Mouse (Mus musculus): ENCODE measurements around the gene Zkscan5. TPM values are rescaled to one million over a fixed set of nuclear protein-coding genes. Genes with fewer than 3 reads are reported as not detected.
"Not testable (repeated sequence)": the region's sequence is repeated elsewhere in the genome, so short reads cannot be mapped to it uniquely, and the experiment has no call there.

Gene Zkscan5
- total and polyA plus RNA-seq, 2 experiments from 2014 or later: 12.8 to 19.4 TPM

- Histone ChIP-seq H3K27me3 (ENCODE audit: insufficient read depth, low read length) (no peaks in the 10 kb centered on the region), H3K27ac (ENCODE audit: low read depth, low read length) (no peak overlapping the region), H3K36me3 (ENCODE audit: insufficient read depth, low read length) (peaks cover 10% of the 10 kb centered on the region), H3K4me3 (ENCODE audit: low read depth, low read length) (no peak overlapping the region), H3K4me1 (ENCODE audit: insufficient read depth, low read length) (no peaks in the 10 kb centered on the region), H3K9ac (replicated peaks; ENCODE audit: low read length, poor library complexity, severe bottlenecking) (no peak overlapping the region), H3K9me3 (ENCODE audit: low read length) (no peaks in the 10 kb centered on the region), H3K4me2 (ENCODE audit: low read depth, low read length, poor library complexity, severe bottlenecking) (no peak overlapping the region)
- ATAC-seq (ENCODE audit: low FRiP score) (no peak), DNase-seq (ENCODE audit: low spot score) (no peak)
- WGBS: 62% methylated on average over 2 of the region's 2 CpGs
- no peak for TF ChIP-seq CTCF (IDR thresholded peaks at IDR 0.05)
Measured at GRCm38 (mm10) chr5:145226453-145226852, 22.1 kb downstream of the Zkscan5 start.

- H3K27ac ChIP-seq (ENCODE audit: low read depth, low read length); H3K9ac ChIP-seq (replicated peaks; ENCODE audit: low read length, poor library complexity, severe bottlenecking); H3K9me3 ChIP-seq (ENCODE audit: low read length); ATAC-seq (ENCODE audit: low FRiP score); DNase-seq (ENCODE audit: low spot score); H3K4me1 ChIP-seq (ENCODE audit: insufficient read depth, low read length); H3K27me3 ChIP-seq (ENCODE audit: insufficient read depth, low read length); H3K4me3 ChIP-seq (ENCODE audit: low read depth, low read length); H3K4me2 ChIP-seq (ENCODE audit: low read depth, low read length, poor library complexity, severe bottlenecking): not testable (repeated sequence)
- 83% methylated on average over 6 of the region's 6 CpGs for WGBS
- H3K36me3 ChIP-seq (ENCODE audit: insufficient read depth, low read length): peaks cover 11% of the 10 kb centered on the region
Measured at GRCm38 (mm10) chr5:145229283-145229682, 24.9 kb downstream of the Zkscan5 start.

GRCm38 (mm10) chr5:145230641-145231040 is 26.3 kb downstream of the Zkscan5 start:
- H3K36me3 ChIP-seq (ENCODE audit: insufficient read depth, low read length): peaks cover 18% of the 10 kb centered on the region
- H3K4me1 ChIP-seq (ENCODE audit: insufficient read depth, low read length): peaks cover 5% of the 10 kb centered on the region
- no peaks in the 10 kb centered on the region for H3K9me3 ChIP-seq (ENCODE audit: low read length)
- WGBS: 87% methylated on average over 4 of the region's 4 CpGs
- H3K4me3 ChIP-seq (ENCODE audit: low read depth, low read length): peak overlapping the region; percentile 92; the same call in 1 of the 2 replicates
- H3K4me2 ChIP-seq (ENCODE audit: low read depth, low read length, poor library complexity, severe bottlenecking): peak overlapping the region; percentile 78
- H3K27me3 ChIP-seq (ENCODE audit: insufficient read depth, low read length): no peaks in the 10 kb centered on the region
- peak overlapping the region; percentile 92 for H3K27ac ChIP-seq (ENCODE audit: low read depth, low read length)
- peak overlapping the region; percentile 100; the same call in 1 of the 2 replicates for H3K9ac ChIP-seq (replicated peaks; ENCODE audit: low read length, poor library complexity, severe bottlenecking)
- no peak for ATAC-seq (ENCODE audit: low FRiP score)
- no peak for DNase-seq (ENCODE audit: low spot score)
- TF ChIP-seq CTCF (IDR thresholded peaks at IDR 0.05): no peak

GRCm38 (mm10) chr5:145231367-145231871 is 27.1 kb downstream of the Zkscan5 start, which contains the start of gene Zfp655:
TSS of gene Zfp655 (plus strand) at chr5:145231715.
- Histone ChIP-seq H3K9me3 (ENCODE audit: low read length) (no peaks in the 10 kb centered on the region), H3K4me2 (ENCODE audit: low read depth, low read length, poor library complexity, severe bottlenecking) (peak within 1 kb of the TSS; percentile 78), H3K36me3 (ENCODE audit: insufficient read depth, low read length) (peaks cover 25% of the 10 kb centered on the region), H3K4me3 (ENCODE audit: low read depth, low read length) (peak within 1 kb of the TSS; percentile 92), H3K4me1 (ENCODE audit: insufficient read depth, low read length) (peaks cover 5% of the 10 kb centered on the region), H3K9ac (replicated peaks; ENCODE audit: low read length, poor library complexity, severe bottlenecking) (peak within 1 kb of the TSS; percentile 100), H3K27me3 (ENCODE audit: insufficient read depth, low read length) (no peaks in the 10 kb centered on the region), H3K27ac (ENCODE audit: low read depth, low read length) (peak within 1 kb of the TSS; percentile 92)
- WGBS: under 1% methylated on average over 30 of the region's 42 CpGs
- TF ChIP-seq CTCF (IDR thresholded peaks at IDR 0.05): peak; percentile 0; the same call in 1 of the 2 replicates
- ATAC-seq (ENCODE audit: low FRiP score) (peak; percentile 98), DNase-seq (ENCODE audit: low spot score) (peak; percentile 97)

GRCm38 (mm10) chr5:145231893-145232411 is 27.6 kb downstream of the Zkscan5 start:
- Histone ChIP-seq H3K9me3 (ENCODE audit: low read length) (no peaks in the 10 kb centered on the region), H3K27me3 (ENCODE audit: insufficient read depth, low read length) (no peaks in the 10 kb centered on the region), H3K4me1 (ENCODE audit: insufficient read depth, low read length) (peaks cover 5% of the 10 kb centered on the region), H3K4me2 (ENCODE audit: low read depth, low read length, poor library complexity, severe bottlenecking) (peak overlapping the region; percentile 78), H3K27ac (ENCODE audit: low read depth, low read length) (peak overlapping the region; percentile 92), H3K9ac (replicated peaks; ENCODE audit: low read length, poor library complexity, severe bottlenecking) (peak overlapping the region; percentile 100), H3K36me3 (ENCODE audit: insufficient read depth, low read length) (peaks cover 27% of the 10 kb centered on the region), H3K4me3 (ENCODE audit: low read depth, low read length) (peak overlapping the region; percentile 92)
- WGBS: under 1% methylated on average over 45 of the region's 49 CpGs
- no peak for TF ChIP-seq CTCF (IDR thresholded peaks at IDR 0.05)
- peak; percentile 9 for DNase-seq (ENCODE audit: low spot score)
- peak; percentile 55 for ATAC-seq (ENCODE audit: low FRiP score)

- H3K4me3 ChIP-seq (ENCODE audit: low read depth, low read length): no peak overlapping the region
- H3K27ac ChIP-seq (ENCODE audit: low read depth, low read length): no peak overlapping the region
- DNase-seq (ENCODE audit: low spot score): peak; percentile 46
- H3K4me2 ChIP-seq (ENCODE audit: low read depth, low read length, poor library complexity, severe bottlenecking): no peak overlapping the region
- peaks cover 5% of the 10 kb centered on the region for H3K4me1 ChIP-seq (ENCODE audit: insufficient read depth, low read length)
- no peaks in the 10 kb centered on the region for H3K27me3 ChIP-seq (ENCODE audit: insufficient read depth, low read length)
- TF ChIP-seq CTCF (IDR thresholded peaks at IDR 0.05): peak; percentile 77
- no peak for ATAC-seq (ENCODE audit: low FRiP score)
- H3K9ac ChIP-seq (replicated peaks; ENCODE audit: low read length, poor library complexity, severe bottlenecking): no peak overlapping the region
- H3K36me3 ChIP-seq (ENCODE audit: insufficient read depth, low read length): peaks cover 47% of the 10 kb centered on the region
- no peaks in the 10 kb centered on the region for H3K9me3 ChIP-seq (ENCODE audit: low read length)
Measured at GRCm38 (mm10) chr5:145234636-145235035, 30.3 kb downstream of the Zkscan5 start.

All from midbrain, postnatal 0 days (tissue).